Mouse (Mus musculus) CH12.LX (cell line): Measurements from ENCODE around the gene Smg6. TPM values are rescaled to one million over a fixed set of nuclear protein-coding genes. Genes with fewer than 3 reads are reported as not detected.

Experiments used
- DNase-seq: peaks from one replicate; pipeline ENCODE4 v3.0.0-alpha.2; 2013; ENCODE audit errors: extremely low read depth
- H3K27ac ChIP-seq: 2 replicates; pipeline ENCODE4 v1.5.1; 2012; ENCODE audit warnings: low read depth, mild to moderate bottlenecking, control low read depth, moderate library complexity; ENCODE audit not compliant: insufficient read depth
- H3K27me3 ChIP-seq: replicated peaks from 2 replicates; pipeline ENCODE3; 2012; ENCODE audit warnings: inconsistent platforms
- H3K36me3 ChIP-seq, 2 experiments: replicated peaks in 1 of 2; 2 replicates each; pipeline versions ENCODE3 to v1.6.1; 2012; ENCODE audit warnings: inconsistent platforms in 1 of 2, low read length in 1 of 2, mild to moderate bottlenecking in 1 of 2, mixed read lengths in 1 of 2, moderate library complexity in 1 of 2; ENCODE audit not compliant: control insufficient read depth in 1 of 2, insufficient read depth in 1 of 2
- H3K4me1 ChIP-seq, 2 experiments: 2 replicates each; pipeline ENCODE4 v1.6.1; 2012; ENCODE audit warnings: inconsistent platforms in 1 of 2, moderate library complexity in 1 of 2; ENCODE audit not compliant: insufficient read depth in 2 of 2, control insufficient read depth in 1 of 2
- H3K4me2 ChIP-seq: 2 replicates; pipeline ENCODE4 v1.6.1; 2012; ENCODE audit warnings: low read depth, mild to moderate bottlenecking, control low read depth; ENCODE audit not compliant: poor library complexity, insufficient read depth, severe bottlenecking
- H3K4me3 ChIP-seq, 3 experiments: fragments of 150-350 bp in 1 of 3; sonication (generic) in 1 of 3; replicated peaks in 1 of 3; 2 replicates each; pipeline versions ENCODE3 to v1.5.1; 2011 to 2012; ENCODE audit warnings: low read depth in 2 of 3, low read length in 2 of 3, mild to moderate bottlenecking in 2 of 3, moderate library complexity in 2 of 3, control low read depth in 1 of 3, improper control_type of control experiment in 1 of 3, inconsistent platforms in 1 of 3, mixed read lengths in 1 of 3; ENCODE audit not compliant: poor library complexity in 1 of 3
- H3K79me2 ChIP-seq: replicated peaks from 2 replicates; pipeline ENCODE4 v1.6.1; 2012; ENCODE audit warnings: mild to moderate bottlenecking, moderate library complexity; ENCODE audit not compliant: control insufficient read depth, poor library complexity, insufficient read depth, severe bottlenecking; ENCODE audit errors: extremely low read depth
- H3K9ac ChIP-seq: 2 replicates; pipeline ENCODE4 v1.6.1; 2012; ENCODE audit warnings: low read depth, mild to moderate bottlenecking, control low read depth, moderate library complexity; ENCODE audit not compliant: insufficient read depth
- H3K9me3 ChIP-seq: replicated peaks from 2 replicates; pipeline ENCODE3; 2012; ENCODE audit warnings: low read length, inconsistent platforms, mixed read lengths
- BHLHE40 ChIP-seq: IDR thresholded peaks from 2 replicates; pipeline ENCODE4 v1.6.1; 2011; ENCODE audit warnings: mild to moderate bottlenecking, low read depth, low read length, improper control_type of control experiment
- CHD1 ChIP-seq: IDR thresholded peaks from 2 replicates; pipeline ENCODE4 v1.6.1; 2012; ENCODE audit warnings: low read depth, low read length, improper control_type of control experiment, inconsistent platforms
- ELF1 ChIP-seq: IDR thresholded peaks from 2 replicates; pipeline ENCODE4 v1.6.1; 2014; ENCODE audit warnings: low read depth, mild to moderate bottlenecking, inconsistent platforms, low read length, improper control_type of control experiment
- EP300 ChIP-seq: IDR thresholded peaks from 2 replicates; pipeline ENCODE4 v1.6.1; 2011; ENCODE audit warnings: low read length, improper control_type of control experiment
- ETS1 ChIP-seq: conservative IDR thresholded peaks from 2 replicates; pipeline ENCODE4 v1.6.1; 2012; ENCODE audit warnings: low read depth, mild to moderate bottlenecking, inconsistent platforms, low read length, improper control_type of control experiment, moderate library complexity
- GABPA ChIP-seq: IDR thresholded peaks from 2 replicates; pipeline ENCODE4 v1.6.1; 2012; ENCODE audit warnings: low read depth, low read length, improper control_type of control experiment, inconsistent platforms; ENCODE audit not compliant: insufficient replicate concordance
- IRF4 ChIP-seq: IDR thresholded peaks from 2 replicates; pipeline ENCODE4 v1.6.1; 2014; ENCODE audit warnings: low read depth, mild to moderate bottlenecking, inconsistent platforms, low read length, improper control_type of control experiment
- JUN ChIP-seq: IDR thresholded peaks from 2 replicates; pipeline ENCODE4 v1.6.1; 2011; ENCODE audit warnings: low read depth, mild to moderate bottlenecking, low read length, improper control_type of control experiment, moderate library complexity; ENCODE audit not compliant: insufficient read depth
- JUND ChIP-seq: conservative IDR thresholded peaks from 2 replicates; pipeline ENCODE4 v1.6.1; 2011; ENCODE audit warnings: low read depth, low read length, improper control_type of control experiment
- MAX ChIP-seq: IDR thresholded peaks from 2 replicates; pipeline ENCODE4 v1.6.1; 2011; ENCODE audit warnings: low read length, improper control_type of control experiment
- MAZ ChIP-seq: IDR thresholded peaks from 2 replicates; pipeline ENCODE4 v1.6.1; 2012; ENCODE audit warnings: low read depth, mild to moderate bottlenecking, inconsistent platforms, low read length, improper control_type of control experiment, moderate library complexity
- MEF2A ChIP-seq: IDR thresholded peaks from 2 replicates; pipeline ENCODE4 v1.6.1; 2014; ENCODE audit warnings: low read depth, mild to moderate bottlenecking, inconsistent platforms, low read length, improper control_type of control experiment, borderline replicate concordance
- MXI1 ChIP-seq: IDR thresholded peaks from 2 replicates; pipeline ENCODE4 v1.6.1; 2011; ENCODE audit warnings: mild to moderate bottlenecking, low read depth, low read length, improper control_type of control experiment
- MYC ChIP-seq: IDR thresholded peaks from 2 replicates; pipeline ENCODE4 v1.6.1; 2011; ENCODE audit warnings: low read depth, mild to moderate bottlenecking, improper control_type of control experiment, low read length
- NELFE ChIP-seq: IDR thresholded peaks from 2 replicates; pipeline ENCODE4 v1.6.1; 2011; ENCODE audit warnings: low read depth, low read length, improper control_type of control experiment
- NRF1 ChIP-seq: IDR thresholded peaks from 2 replicates; pipeline ENCODE4 v1.6.1; 2014; ENCODE audit warnings: low read depth, mild to moderate bottlenecking, inconsistent platforms, low read length, improper control_type of control experiment, moderate library complexity
- PAX5 ChIP-seq: IDR thresholded peaks from 2 replicates; pipeline ENCODE4 v1.6.1; 2012; ENCODE audit warnings: low read length, inconsistent platforms, mixed read lengths
- POLR2A ChIP-seq: IDR thresholded peaks from 2 replicates; pipeline ENCODE4 v1.6.1; 2011; ENCODE audit warnings: low read depth, mild to moderate bottlenecking, improper control_type of control experiment, low read length
- POLR2AphosphoS2 ChIP-seq: IDR thresholded peaks from 2 replicates; pipeline ENCODE4 v1.6.1; 2011; ENCODE audit warnings: low read depth, low read length, improper control_type of control experiment
- RAD21 ChIP-seq: IDR thresholded peaks from 2 replicates; pipeline ENCODE4 v1.6.1; 2011; ENCODE audit warnings: low read depth, mild to moderate bottlenecking, low read length, improper control_type of control experiment, moderate library complexity
- RCOR1 ChIP-seq: conservative IDR thresholded peaks from 2 replicates; pipeline ENCODE4 v1.6.1; 2012; ENCODE audit warnings: low read depth, mild to moderate bottlenecking, inconsistent platforms, low read length, improper control_type of control experiment
- SIN3A ChIP-seq: IDR thresholded peaks from 2 replicates; pipeline ENCODE4 v1.6.1; 2012; ENCODE audit warnings: low read length, improper control_type of control experiment, inconsistent platforms
- SMC3 ChIP-seq: IDR thresholded peaks from 2 replicates; pipeline ENCODE4 v1.6.1; 2011; ENCODE audit warnings: low read depth, low read length, improper control_type of control experiment
- TBP ChIP-seq: conservative IDR thresholded peaks from 2 replicates; pipeline ENCODE4 v1.6.1; 2011; ENCODE audit warnings: low read depth, low read length, improper control_type of control experiment
- TCF12 ChIP-seq: IDR thresholded peaks from 2 replicates; pipeline ENCODE4 v1.6.1; 2014; ENCODE audit warnings: low read depth, mild to moderate bottlenecking, inconsistent platforms, low read length, improper control_type of control experiment
- USF1 ChIP-seq: IDR thresholded peaks from 2 replicates; pipeline ENCODE4 v1.6.1; 2014; ENCODE audit warnings: low read depth, mild to moderate bottlenecking, inconsistent platforms, low read length, improper control_type of control experiment
- USF2 ChIP-seq: conservative IDR thresholded peaks from 2 replicates; pipeline ENCODE4 v1.6.1; 2011; ENCODE audit warnings: low read depth, low read length, improper control_type of control experiment
- ZC3H11A ChIP-seq: IDR thresholded peaks from 2 replicates; pipeline ENCODE4 v1.6.1; 2012; ENCODE audit warnings: low read depth, mild to moderate bottlenecking, inconsistent platforms, low read length, improper control_type of control experiment
- ZKSCAN1 ChIP-seq: IDR thresholded peaks from 2 replicates; pipeline ENCODE4 v1.6.1; 2012; ENCODE audit warnings: low read depth, inconsistent platforms, low read length, improper control_type of control experiment, borderline replicate concordance
- ZNF384 ChIP-seq: IDR thresholded peaks from 2 replicates; pipeline ENCODE4 v1.6.1; 2012; ENCODE audit warnings: low read depth, low read length, improper control_type of control experiment, inconsistent platforms
- dilution Hi-C: fragments of 300-500 bp; cut with MboI; formaldehyde crosslinking; loops from 2 replicates; pipeline ENCODE4 v1.14.3; 2020; ENCODE audit warnings: low sequenced_read_pairs; ENCODE audit not compliant: extremely low pct_unique_long_range_greater_than_20kb, extremely low pct_ligation_motif_present
- in situ Hi-C: fragments of 300-500 bp; cut with MboI; formaldehyde crosslinking; loops from 3 replicates; pipeline ENCODE4 v1.14.3; 2019; ENCODE audit warnings: low sequenced_read_pairs, low pct_ligation_motif_present, low pct_unique_long_range_greater_than_20kb, mixed read lengths
- polyA plus RNA-seq: library from polyadenylated mRNA; unstranded; fragments of >175 nt; gene quantifications from 2 replicates; pipeline ENCODE4 v1.2.1, GENCODE M21; 2012; ENCODE audit warnings: low read depth; ENCODE audit not compliant: insufficient read length
- total RNA-seq, 2 experiments: library from RNA; depleted of rRNA; stranded (reverse); fragments of 300-350 nt in 1 of 2; fragments of >200 nt in 1 of 2; gene quantifications; 2 replicates each; pipeline ENCODE4 v1.2.3; 2012 to 2014

The Smg6 gene
- total and polyA plus RNA-seq, 3 experiments = 9.0 to 18.5 (median 12.1) TPM

GRCm38 (mm10) chr11:74894619-74895018 is 31.0 kb upstream of the Smg6 start:
- H3K27me3 ChIP-seq = no peaks in the 10 kb centered on the region
- no peak overlapping the region for H3K9ac ChIP-seq
- no peak overlapping the region for H3K4me2 ChIP-seq
- dilution Hi-C loops = no loop called here
- H3K36me3 ChIP-seq = peaks cover 0 to 6% of the 10 kb centered on the region in 2 experiments
- TF ChIP-seq ZNF384 = no peak
- TF ChIP-seq POLR2A = no peak
- TF ChIP-seq ZKSCAN1 = no peak
- no peak for TF ChIP-seq SIN3A
- no peak for TF ChIP-seq MAZ
- TF ChIP-seq, all 38 proteins: peak for 0
- Histone ChIP-seq H3K9me3 (no peaks in the 10 kb centered on the region), H3K4me1 (peaks cover 0 to 14% of the 10 kb centered on the region in 2 experiments; a peak in 2 of 4 replicates), H3K79me2 (peaks cover 17% of the 10 kb centered on the region), H3K27ac (no peak overlapping the region), H3K4me3 (no peak overlapping the region)
- in situ Hi-C loops = no loop called here
- no peak for DNase-seq

DNA sequence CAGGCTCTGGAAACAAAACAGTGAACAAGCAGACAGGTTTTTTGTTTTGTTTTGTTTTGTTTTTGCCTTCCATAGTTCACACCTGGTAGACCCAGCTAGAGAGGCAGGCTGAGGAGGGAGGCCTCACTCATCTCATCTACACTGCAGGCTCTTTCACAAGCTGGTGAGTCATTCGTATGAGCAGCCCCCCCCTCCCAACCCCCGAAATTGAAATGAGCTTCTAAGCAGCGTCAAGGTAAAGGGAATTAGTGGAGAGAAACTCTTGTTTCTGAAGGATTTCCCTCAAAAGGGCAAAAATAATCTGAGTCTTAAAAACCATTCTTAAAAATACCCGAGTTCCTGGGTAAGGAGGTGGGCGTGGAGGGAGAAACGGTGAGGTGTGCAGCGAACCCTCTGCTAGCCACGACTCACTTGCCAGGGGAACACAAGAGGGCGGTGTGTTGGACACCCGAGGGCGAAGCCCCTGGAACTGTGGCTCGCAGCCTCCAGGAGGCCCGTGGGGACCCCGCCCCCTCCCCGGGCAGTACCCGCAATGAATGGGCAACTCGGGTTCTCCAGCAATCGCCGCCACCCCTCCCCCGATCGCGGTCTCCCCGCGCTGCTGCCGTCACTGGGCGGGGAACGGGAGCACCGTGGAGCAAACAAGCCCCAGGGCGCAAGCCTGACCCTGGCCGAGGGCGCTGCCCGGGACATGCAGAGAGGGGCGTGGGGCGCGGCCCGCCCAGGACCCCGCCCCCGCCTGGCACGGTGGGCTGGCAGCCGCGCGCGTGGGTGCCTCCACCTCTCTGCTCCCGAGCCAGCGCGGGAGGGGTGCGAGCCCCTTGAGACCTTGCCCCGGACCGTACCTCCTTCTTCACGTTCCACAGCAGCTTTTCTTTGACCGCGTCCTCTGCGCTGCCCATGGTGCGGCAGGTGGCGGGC is 29.4 kb upstream of the Smg6 start:
- H3K79me2 ChIP-seq = peaks cover 33% of the 10 kb centered on the region
- peak overlapping the region; percentile 51 to 97 (median 59) for H3K4me3 ChIP-seq
- dilution Hi-C loops = no loop called here
- in situ Hi-C loops = no loop called here
- H3K4me1 ChIP-seq = peaks cover 5 to 30% of the 10 kb centered on the region in 2 experiments; a peak in 3 of 4 replicates
- peaks cover 14 to 22% of the 10 kb centered on the region in 2 experiments for H3K36me3 ChIP-seq
- H3K4me2 ChIP-seq = peak overlapping the region; percentile 80
- H3K9ac ChIP-seq = peak overlapping the region; percentile 56
- H3K27ac ChIP-seq = peak overlapping the region; percentile 41
- H3K9me3 ChIP-seq = no peaks in the 10 kb centered on the region
- peak; percentile 46 for DNase-seq
- H3K27me3 ChIP-seq = no peaks in the 10 kb centered on the region
- TF ChIP-seq ZC3H11A (no peak), MXI1 (peak; percentile 29; the same call in 1 of the 2 replicates), MAZ (no peak; the same call in 1 of the 2 replicates), CHD1 (no peak), MAX (no peak), JUND (no peak), USF2 (no peak), MEF2A (no peak; the same call in 1 of the 2 replicates), JUN (no peak), ETS1 (no peak), SMC3 (peak; percentile 28; the same call in 1 of the 2 replicates), ZKSCAN1 (no peak), ZNF384 (no peak), POLR2AphosphoS2 (no peak), NELFE (0 out of 2 replicates have a peak, but pooled peaks have one; percentile 11), RCOR1 (no peak), IRF4 (no peak), EP300 (no peak), NRF1 (peak; percentile 10; the same call in 1 of the 2 replicates), BHLHE40 (no peak), SIN3A (peak; percentile 54; the same call in 1 of the 2 replicates), MYC (no peak), GABPA (no peak), RAD21 (no peak; the same call in 1 of the 2 replicates), PAX5 (no peak), TBP (no peak), TCF12 (no peak), ELF1 (no peak), USF1 (no peak)
